Mouse (Mus musculus): ENCODE measurements at regions not wholly inside any gene's neighbourhood (a gene's known extent, or its start where the extent isn't known, plus 50 kb on each side); places are given as distances from the start of the nearest gene placed in this dataset.

DNA sequence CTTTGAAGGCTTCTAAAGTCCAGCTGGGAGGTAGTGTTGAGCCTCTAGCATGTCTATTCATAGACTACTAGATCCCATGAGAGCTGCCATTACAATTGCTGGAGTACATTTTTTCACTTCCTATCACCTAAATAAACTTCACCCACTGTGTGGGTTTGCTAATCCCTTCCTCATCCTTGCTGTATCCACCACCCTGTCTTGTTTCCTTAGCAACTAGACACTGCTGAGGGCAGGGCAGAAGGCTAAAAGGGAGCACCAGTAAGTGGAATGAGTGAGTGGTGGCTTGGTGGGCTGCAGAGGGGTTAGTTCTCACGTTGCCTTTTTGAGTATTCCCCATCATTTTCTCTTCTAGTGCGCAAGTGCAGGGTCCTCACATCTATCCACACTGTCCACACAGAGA is 80.1 kb upstream of the Adgrf1 start:
- Histone ChIP-seq H3K4me3 (ENCODE audit: insufficient read depth in 1 of 2, low read depth in 1 of 2, low read length in 2 of 2, poor library complexity in 1 of 2, severe bottlenecking in 1 of 2) (no peak overlapping the region), H3K36me3 (ENCODE audit: control insufficient read depth, insufficient read depth, low read length, poor library complexity, severe bottlenecking) (no peaks in the 10 kb centered on the region), H3K27ac (ENCODE audit: insufficient read depth, low read depth, low read length, poor library complexity, severe bottlenecking) (no peak overlapping the region), H3K9ac (ENCODE audit: insufficient read depth, low read depth, low read length, poor library complexity, severe bottlenecking) (no peak overlapping the region), H3K9me3 (ENCODE audit: control insufficient read depth, insufficient read depth, low read depth, low read length) (no peaks in the 10 kb centered on the region), H3K4me1 (ENCODE audit: control insufficient read depth in 2 of 2, insufficient read depth in 2 of 2, low read length in 2 of 2, poor library complexity in 1 of 2) (no peaks in the 10 kb centered on the region)
- TF ChIP-seq ZNF384 (IDR thresholded peaks at IDR 0.05; ENCODE audit: low read depth, low read length) (no peak), ZC3H11A (IDR thresholded peaks at IDR 0.05; ENCODE audit: borderline replicate concordance, low read depth, low read length) (no peak), HCFC1 (IDR thresholded peaks at IDR 0.05; ENCODE audit: borderline replicate concordance, insufficient read depth, low read length) (no peak), CHD2 (IDR thresholded peaks at IDR 0.05; ENCODE audit: low read depth, low read length) (no peak), MAFK (IDR thresholded peaks at IDR 0.05; ENCODE audit: insufficient read depth, low read depth, low read length) (no peak)
- in situ Hi-C loops (cut with MboI; ENCODE audit: low sequenced_read_pairs in 2 of 2, unreplicated experiment in 2 of 2) = no loop called here
- no peak for DNase-seq (ENCODE audit: low read depth, low spot score)

DNA sequence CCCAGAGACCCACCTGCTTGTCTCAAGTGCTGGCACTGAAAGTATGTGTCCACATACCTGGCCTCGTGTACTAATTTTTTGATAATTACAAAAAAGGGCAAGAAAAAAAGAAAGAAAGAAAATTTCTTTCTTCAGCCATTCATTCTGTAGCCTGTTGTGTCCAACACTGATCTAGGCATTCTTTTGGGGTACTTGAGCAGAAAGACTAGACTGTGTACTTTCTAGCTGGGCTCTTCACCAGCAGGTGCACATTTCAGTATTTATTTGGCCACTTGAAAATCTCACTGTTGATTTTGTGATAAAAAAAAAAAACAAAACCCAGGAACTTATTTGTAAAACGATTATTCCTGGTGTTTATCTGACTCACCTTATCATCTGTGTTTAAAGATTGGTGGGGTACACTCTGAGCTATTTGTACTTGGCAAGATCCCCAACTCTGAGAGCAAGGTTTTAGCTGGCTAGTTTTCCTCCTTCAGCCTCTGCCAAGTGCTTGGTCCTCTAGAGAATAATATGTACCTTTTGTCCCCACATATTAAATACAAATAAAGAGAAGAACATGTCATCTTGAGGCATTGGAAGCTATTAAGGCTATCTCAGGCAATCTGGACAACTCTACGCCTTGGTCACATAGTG is 79.2 kb upstream of the Adgrf1 start:
- Histone ChIP-seq H3K36me3 (ENCODE audit: control insufficient read depth, insufficient read depth, low read length, poor library complexity, severe bottlenecking) (no peaks in the 10 kb centered on the region), H3K4me1 (ENCODE audit: control insufficient read depth in 2 of 2, insufficient read depth in 2 of 2, low read length in 2 of 2, poor library complexity in 1 of 2) (no peaks in the 10 kb centered on the region), H3K9me3 (ENCODE audit: control insufficient read depth, insufficient read depth, low read depth, low read length) (no peaks in the 10 kb centered on the region), H3K4me3 (ENCODE audit: insufficient read depth in 1 of 2, low read depth in 1 of 2, low read length in 2 of 2, poor library complexity in 1 of 2, severe bottlenecking in 1 of 2) (no peak overlapping the region), H3K9ac (ENCODE audit: insufficient read depth, low read depth, low read length, poor library complexity, severe bottlenecking) (no peak overlapping the region), H3K27ac (ENCODE audit: insufficient read depth, low read depth, low read length, poor library complexity, severe bottlenecking) (no peak overlapping the region)
- in situ Hi-C loops (cut with MboI; ENCODE audit: low sequenced_read_pairs in 2 of 2, unreplicated experiment in 2 of 2) = no loop called here
- TF ChIP-seq CHD2 (IDR thresholded peaks at IDR 0.05; ENCODE audit: low read depth, low read length) (no peak), ZNF384 (IDR thresholded peaks at IDR 0.05; ENCODE audit: low read depth, low read length) (no peak), ZC3H11A (IDR thresholded peaks at IDR 0.05; ENCODE audit: borderline replicate concordance, low read depth, low read length) (no peak), HCFC1 (IDR thresholded peaks at IDR 0.05; ENCODE audit: borderline replicate concordance, insufficient read depth, low read length) (no peak), MAFK (IDR thresholded peaks at IDR 0.05; ENCODE audit: insufficient read depth, low read depth, low read length) (no peak)
- DNase-seq (ENCODE audit: low read depth, low spot score) = no peak

DNA sequence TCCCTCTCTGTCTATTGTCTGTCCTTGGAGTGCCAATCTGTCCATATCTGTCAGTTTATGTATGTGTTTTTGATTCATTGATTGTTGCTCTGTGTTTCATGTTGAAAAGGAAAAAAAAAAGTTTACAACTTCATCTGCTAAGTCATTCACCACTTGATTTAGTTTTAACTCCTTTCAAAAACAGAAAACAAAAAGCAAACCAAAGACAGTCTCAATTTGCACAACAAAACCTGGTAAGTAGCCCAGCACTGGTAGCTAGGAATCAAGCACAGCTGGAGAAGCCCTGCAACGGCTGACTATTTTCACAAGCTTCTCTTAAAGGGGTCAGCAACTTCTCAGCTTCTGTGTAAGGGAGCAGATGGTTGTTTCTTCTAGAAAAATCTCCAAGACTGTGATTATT is 72.9 kb upstream of the Adgrf1 start:
- DNase-seq (ENCODE audit: low read depth, low spot score) = peak; percentile 38

DNA sequence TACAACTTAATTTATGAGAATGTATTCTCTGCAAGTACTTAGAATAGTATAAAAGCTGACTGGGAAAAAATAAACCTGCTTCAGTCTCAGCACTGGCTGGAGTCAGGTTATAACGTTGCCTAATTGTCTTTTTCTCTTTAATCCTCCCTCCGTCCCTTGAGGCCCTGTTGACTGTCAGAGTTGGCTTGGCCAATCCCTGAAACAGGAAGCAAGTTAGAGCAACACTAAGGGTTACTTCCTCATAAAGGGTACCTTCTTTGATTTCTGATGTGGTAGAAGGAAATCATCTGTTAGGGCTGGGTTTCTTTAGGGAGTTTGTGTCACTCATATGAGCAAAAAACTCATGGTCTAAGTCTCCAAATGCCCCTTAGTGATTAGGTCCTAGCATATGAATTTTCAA is 69.3 kb upstream of the Adgrf1 start:
- TF ChIP-seq HCFC1 (IDR thresholded peaks at IDR 0.05; ENCODE audit: borderline replicate concordance, insufficient read depth, low read length) = no peak
- no peak for TF ChIP-seq ZC3H11A (IDR thresholded peaks at IDR 0.05; ENCODE audit: borderline replicate concordance, low read depth, low read length)
- no peak for TF ChIP-seq CHD2 (IDR thresholded peaks at IDR 0.05; ENCODE audit: low read depth, low read length)
- no peak for TF ChIP-seq ZNF384 (IDR thresholded peaks at IDR 0.05; ENCODE audit: low read depth, low read length)
- H3K9me3 ChIP-seq (ENCODE audit: control insufficient read depth, insufficient read depth, low read depth, low read length) = no peaks in the 10 kb centered on the region
- in situ Hi-C loops (cut with MboI; ENCODE audit: low sequenced_read_pairs in 2 of 2, unreplicated experiment in 2 of 2) = no loop called here

More for the DNA sequence above, 72.9 kb upstream of the Adgrf1 start:
- peaks cover 0 to 2% of the 10 kb centered on the region in 2 experiments; a peak in 2 of 4 replicates for H3K4me1 ChIP-seq (ENCODE audit: control insufficient read depth in 2 of 2, insufficient read depth in 2 of 2, low read length in 2 of 2, poor library complexity in 1 of 2)
- TF ChIP-seq MAFK (IDR thresholded peaks at IDR 0.05; ENCODE audit: insufficient read depth, low read depth, low read length) (0 out of 2 replicates have a peak, but pooled peaks have one; percentile 26), HCFC1 (IDR thresholded peaks at IDR 0.05; ENCODE audit: borderline replicate concordance, insufficient read depth, low read length) (no peak), ZNF384 (IDR thresholded peaks at IDR 0.05; ENCODE audit: low read depth, low read length) (peak; percentile 70)
- H3K36me3 ChIP-seq (ENCODE audit: control insufficient read depth, insufficient read depth, low read length, poor library complexity, severe bottlenecking) = no peaks in the 10 kb centered on the region
- in situ Hi-C loops (cut with MboI; ENCODE audit: low sequenced_read_pairs in 2 of 2, unreplicated experiment in 2 of 2) = no loop called here
- H3K27ac ChIP-seq (ENCODE audit: insufficient read depth, low read depth, low read length, poor library complexity, severe bottlenecking) = no peak overlapping the region
- H3K9ac ChIP-seq (ENCODE audit: insufficient read depth, low read depth, low read length, poor library complexity, severe bottlenecking) = no peak overlapping the region
- H3K9me3 ChIP-seq (ENCODE audit: control insufficient read depth, insufficient read depth, low read depth, low read length) = no peaks in the 10 kb centered on the region
- H3K4me3 ChIP-seq (ENCODE audit: insufficient read depth in 1 of 2, low read depth in 1 of 2, low read length in 2 of 2, poor library complexity in 1 of 2, severe bottlenecking in 1 of 2) = no peak overlapping the region

More for the DNA sequence above, 69.3 kb upstream of the Adgrf1 start:
- no peaks in the 10 kb centered on the region for H3K36me3 ChIP-seq (ENCODE audit: control insufficient read depth, insufficient read depth, low read length, poor library complexity, severe bottlenecking)
- no peak overlapping the region for H3K4me3 ChIP-seq (ENCODE audit: insufficient read depth in 1 of 2, low read depth in 1 of 2, low read length in 2 of 2, poor library complexity in 1 of 2, severe bottlenecking in 1 of 2)
- H3K9ac ChIP-seq (ENCODE audit: insufficient read depth, low read depth, low read length, poor library complexity, severe bottlenecking) = no peak overlapping the region
- H3K27ac ChIP-seq (ENCODE audit: insufficient read depth, low read depth, low read length, poor library complexity, severe bottlenecking) = no peak overlapping the region
- DNase-seq (ENCODE audit: low read depth, low spot score) = no peak
- H3K4me1 ChIP-seq (ENCODE audit: control insufficient read depth in 2 of 2, insufficient read depth in 2 of 2, low read length in 2 of 2, poor library complexity in 1 of 2) = peaks cover 0 to 2% of the 10 kb centered on the region in 2 experiments; a peak in 2 of 4 replicates
